Mouse (Mus musculus) hindbrain, embryonic 16.5 days (tissue): Measurements from ENCODE around the gene Cd164l2. TPM values are rescaled to one million over a fixed set of nuclear protein-coding genes. Genes with fewer than 3 reads are reported as not detected.

ENCODE experiments used
- ATAC-seq: fragments of 200-750 bp; cut with Nextera tagmentation; 2 replicates; pipeline ENCODE4 v1.8.0; 2017; ENCODE audit warnings: moderate TSS enrichment, moderate library complexity
- H3K27ac ChIP-seq: fragments of 300-500 bp; sonication (generic); 2 replicates; pipeline ENCODE4 v1.5.1; 2014; ENCODE audit warnings: low read depth, mild to moderate bottlenecking, control low read depth, low read length, moderate library complexity
- H3K27me3 ChIP-seq: fragments of 300-500 bp; sonication (generic); replicated peaks from 2 replicates; pipeline ENCODE4 v1.6.1; 2014; ENCODE audit warnings: low read length; ENCODE audit not compliant: control insufficient read depth, insufficient read depth
- H3K36me3 ChIP-seq: fragments of 300-500 bp; sonication (generic); 2 replicates; pipeline ENCODE4 v1.6.1; 2014; ENCODE audit warnings: mild to moderate bottlenecking, low read length, moderate library complexity, mixed read lengths; ENCODE audit not compliant: control insufficient read depth, insufficient read depth
- H3K4me1 ChIP-seq: fragments of 300-500 bp; sonication (generic); 2 replicates; pipeline ENCODE4 v1.6.1; 2014; ENCODE audit warnings: low read depth, low read length; ENCODE audit not compliant: control insufficient read depth, insufficient read depth
- H3K4me2 ChIP-seq: fragments of 300-500 bp; sonication (generic); 2 replicates; pipeline ENCODE4 v1.6.1; 2014; ENCODE audit warnings: mild to moderate bottlenecking, low read length, control low read depth, moderate library complexity
- H3K4me3 ChIP-seq: fragments of 300-500 bp; sonication (generic); 2 replicates; pipeline ENCODE4 v1.5.1; 2014; ENCODE audit warnings: mild to moderate bottlenecking, low read length, control low read depth, moderate library complexity
- H3K9ac ChIP-seq: fragments of 300-500 bp; sonication (generic); 2 replicates; pipeline ENCODE4 v1.6.1; 2014; ENCODE audit warnings: low read depth, mild to moderate bottlenecking, control low read depth, low read length, moderate library complexity
- H3K9me3 ChIP-seq: fragments of 300-500 bp; sonication (generic); 2 replicates; pipeline ENCODE4 v1.6.1; 2014; ENCODE audit warnings: mild to moderate bottlenecking, low read length, moderate library complexity; ENCODE audit not compliant: control insufficient read depth
- WGBS: fragments of 180-500 bp; shearing (Covaris S2); extraction: QIAGEN DNeasy Blood & Tissue Kit; methylation state at CpG from one replicate; pipeline ENCODE4 v1.1.7; 2014; 5-methylcytosine and 5-hydroxymethylcytosine counted together
- polyA plus RNA-seq: library from polyadenylated mRNA; unstranded; fragments of >200 nt; fragmentation: Nextera tagmentation; extraction: Ambion mirVana; gene quantifications from 2 replicates; pipeline ENCODE4 v1.2.1, GENCODE M21; 2015

Cd164l2 gene
- polyA plus RNA-seq, 1 experiment from 2014 or later, result 8.3 TPM

GRCm38 (mm10) chr4:133227636-133228035, 15.7 kb downstream of the Cd164l2 start:
- H3K4me1 ChIP-seq, result no peaks in the 10 kb centered on the region
- H3K4me3 ChIP-seq, result no peak overlapping the region
- no peaks in the 10 kb centered on the region for H3K27me3 ChIP-seq
- WGBS, result 43% methylated on average over 8 of the region's 8 CpGs
- H3K9ac ChIP-seq, result no peak overlapping the region
- no peaks in the 10 kb centered on the region for H3K36me3 ChIP-seq
- H3K9me3 ChIP-seq, result no peaks in the 10 kb centered on the region
- H3K27ac ChIP-seq, result no peak overlapping the region
- ATAC-seq, result no peak
- H3K4me2 ChIP-seq, result no peak overlapping the region

- Histone ChIP-seq H3K4me2 (no peak overlapping the region), H3K9me3 (no peaks in the 10 kb centered on the region), H3K9ac (no peak overlapping the region), H3K27me3 (no peaks in the 10 kb centered on the region), H3K4me3 (no peak overlapping the region), H3K4me1 (no peaks in the 10 kb centered on the region), H3K36me3 (no peaks in the 10 kb centered on the region), H3K27ac (no peak overlapping the region; the same call in 1 of the 2 replicates)
- no peak for ATAC-seq
- 47% methylated on average over 8 of the region's 8 CpGs for WGBS
These were observed 17.7 kb downstream of the Cd164l2 start for GRCm38 (mm10) chr4:133229582-133229981.

- Histone ChIP-seq H3K4me3 (no peak overlapping the region), H3K4me1 (no peaks in the 10 kb centered on the region), H3K27me3 (peaks cover 2% of the 10 kb centered on the region; the same call in 1 of the 2 replicates), H3K36me3 (no peaks in the 10 kb centered on the region), H3K27ac (no peak overlapping the region), H3K9ac (no peak overlapping the region), H3K9me3 (no peaks in the 10 kb centered on the region), H3K4me2 (no peak overlapping the region)
- ATAC-seq, result no peak
- whole genome bisulfite sequencing, result 39% methylated on average over 10 of the region's 10 CpGs
These were observed 21.5 kb downstream of the Cd164l2 start for GRCm38 (mm10) chr4:133233285-133233976.

- peaks cover 3% of the 10 kb centered on the region for H3K27me3 ChIP-seq
- ATAC-seq, result no peak
These were observed 22.8 kb downstream of the Cd164l2 start for GRCm38 (mm10) chr4:133234771-133235170.

GRCm38 (mm10) chr4:133235415-133235814, 23.5 kb downstream of the Cd164l2 start:
- no peak overlapping the region for H3K27ac ChIP-seq
- no peak for ATAC-seq
- H3K4me3 ChIP-seq, result no peak overlapping the region
- H3K4me1 ChIP-seq, result no peaks in the 10 kb centered on the region
- H3K9me3 ChIP-seq, result no peaks in the 10 kb centered on the region
- H3K27me3 ChIP-seq, result peaks cover 9% of the 10 kb centered on the region
- no peak overlapping the region for H3K4me2 ChIP-seq
- 82% methylated on average over 5 of the region's 5 CpGs for WGBS
- H3K9ac ChIP-seq, result no peak overlapping the region
- H3K36me3 ChIP-seq, result no peaks in the 10 kb centered on the region

More at GRCm38 (mm10) chr4:133234771-133235170, 22.8 kb downstream of the Cd164l2 start:
- Histone ChIP-seq H3K4me1 (no peaks in the 10 kb centered on the region), H3K4me2 (no peak overlapping the region), H3K27ac (no peak overlapping the region), H3K4me3 (no peak overlapping the region), H3K36me3 (no peaks in the 10 kb centered on the region), H3K9ac (no peak overlapping the region), H3K9me3 (no peaks in the 10 kb centered on the region)
- WGBS, result 57% methylated on average over 5 of the region's 5 CpGs

- no peaks in the 10 kb centered on the region for H3K36me3 ChIP-seq
- H3K9me3 ChIP-seq, result no peaks in the 10 kb centered on the region
- H3K9ac ChIP-seq, result no peak overlapping the region
- no peak for ATAC-seq
- no peak overlapping the region for H3K4me2 ChIP-seq
- H3K4me1 ChIP-seq, result peaks cover 7% of the 10 kb centered on the region
- 84% methylated on average over 4 of the region's 4 CpGs for WGBS
- peaks cover 23% of the 10 kb centered on the region for H3K27me3 ChIP-seq
- H3K4me3 ChIP-seq, result no peak overlapping the region
- no peak overlapping the region for H3K27ac ChIP-seq
These were observed 26.0 kb downstream of the Cd164l2 start for GRCm38 (mm10) chr4:133237911-133238310.

- WGBS, result 5% methylated on average over 16 of the region's 16 CpGs
- 0 out of 2 replicates have a peak, but pooled peaks have one; percentile 13 for ATAC-seq
- H3K9me3 ChIP-seq, result no peaks in the 10 kb centered on the region
- peaks cover 35% of the 10 kb centered on the region for H3K27me3 ChIP-seq
- peak within 1 kb of the TSS; percentile 64 for H3K4me3 ChIP-seq
- peak within 1 kb of the TSS; percentile 77 for H3K9ac ChIP-seq
- H3K36me3 ChIP-seq, result no peaks in the 10 kb centered on the region
- H3K27ac ChIP-seq, result peak within 1 kb of the TSS; percentile 54; the same call in 1 of the 2 replicates
- peaks cover 7% of the 10 kb centered on the region for H3K4me1 ChIP-seq
- peak within 1 kb of the TSS; percentile 90 for H3K4me2 ChIP-seq
These were observed 28.6 kb downstream of the Cd164l2 start, which contains the start of gene Map3k6 for GRCm38 (mm10) chr4:133240490-133240921. TSS of gene Map3k6 (plus strand) at chr4:133240818.

- WGBS, result under 1% methylated on average over 73 of the region's 78 CpGs
- Histone ChIP-seq H3K9ac (peak overlapping the region; percentile 77), H3K36me3 (no peaks in the 10 kb centered on the region), H3K4me2 (peak overlapping the region; percentile 90), H3K27ac (peak overlapping the region; percentile 54; the same call in 1 of the 2 replicates), H3K4me3 (peak overlapping the region; percentile 64), H3K9me3 (no peaks in the 10 kb centered on the region), H3K4me1 (peaks cover 7% of the 10 kb centered on the region), H3K27me3 (peaks cover 37% of the 10 kb centered on the region)
- peak; percentile 93 for ATAC-seq
These were observed 29.3 kb downstream of the Cd164l2 start for GRCm38 (mm10) chr4:133240934-133241908.

- H3K9me3 ChIP-seq, result no peaks in the 10 kb centered on the region
- ATAC-seq, result peak; percentile 14; the same call in 1 of the 2 replicates
- no peaks in the 10 kb centered on the region for H3K36me3 ChIP-seq
- no peak overlapping the region for H3K27ac ChIP-seq
- peak overlapping the region; percentile 64 for H3K4me3 ChIP-seq
- H3K9ac ChIP-seq, result no peak overlapping the region
- peak overlapping the region; percentile 90 for H3K4me2 ChIP-seq
- peaks cover 7% of the 10 kb centered on the region for H3K4me1 ChIP-seq
- H3K27me3 ChIP-seq, result peaks cover 42% of the 10 kb centered on the region
- 33% methylated on average over 11 of the region's 11 CpGs for WGBS
These were observed 30.0 kb downstream of the Cd164l2 start for GRCm38 (mm10) chr4:133241910-133242309.
